Mouse (Mus musculus) myocyte (in vitro differentiated cells): ENCODE data around the gene Derl3.

Experiments
- E2F4 ChIP-seq: IDR thresholded peaks from one replicate; pipeline ENCODE4 v1.6.1; 2011; ENCODE audit warnings: mild to moderate bottlenecking, control low read depth, moderate library complexity; ENCODE audit not compliant: insufficient read depth
- MAX ChIP-seq: IDR thresholded peaks from one replicate; pipeline ENCODE4 v1.6.1; 2011; ENCODE audit warnings: low read depth, mild to moderate bottlenecking, control low read depth
- MYOD1 ChIP-seq, 3 experiments: IDR thresholded peaks; one replicate each; pipeline ENCODE4 v1.6.1; 2011; ENCODE audit warnings: control low read depth in 2 of 3, low read depth in 2 of 3, mild to moderate bottlenecking in 2 of 3, moderate library complexity in 1 of 3; ENCODE audit not compliant: insufficient read length in 2 of 3, control insufficient read depth in 1 of 3
- MYOG ChIP-seq, 3 experiments: IDR thresholded peaks; one replicate each; pipeline ENCODE4 v1.6.1; 2011; ENCODE audit warnings: control low read depth in 2 of 3, low read depth in 2 of 3, mild to moderate bottlenecking in 2 of 3; ENCODE audit not compliant: insufficient read length in 2 of 3, control insufficient read depth in 1 of 3, insufficient read depth in 1 of 3
- POLR2A ChIP-seq: IDR thresholded peaks from one replicate; pipeline ENCODE4 v1.6.1; 2011; ENCODE audit warnings: low read depth, mild to moderate bottlenecking, control low read depth, moderate library complexity; ENCODE audit not compliant: insufficient read length
- POLR2AphosphoS2 ChIP-seq: IDR thresholded peaks from one replicate; pipeline ENCODE4 v1.6.1; 2011; ENCODE audit warnings: low read depth, control low read depth; ENCODE audit not compliant: insufficient read length
- REST ChIP-seq: IDR thresholded peaks from one replicate; pipeline ENCODE4 v1.6.1; 2011; ENCODE audit warnings: mild to moderate bottlenecking, control low read depth, moderate library complexity; ENCODE audit not compliant: insufficient read depth, insufficient read length
- TCF12 ChIP-seq: IDR thresholded peaks from one replicate; pipeline ENCODE4 v1.6.1; 2011; ENCODE audit warnings: mild to moderate bottlenecking, control low read depth; ENCODE audit not compliant: poor library complexity, insufficient read depth, severe bottlenecking
- TCF3 ChIP-seq: IDR thresholded peaks from one replicate; pipeline ENCODE4 v1.6.1; 2011; ENCODE audit warnings: low read depth, control low read depth; ENCODE audit not compliant: insufficient read length
- USF1 ChIP-seq: IDR thresholded peaks from one replicate; pipeline ENCODE4 v1.6.1; 2011; ENCODE audit warnings: low read depth, mild to moderate bottlenecking, control low read depth, moderate library complexity

DNA sequence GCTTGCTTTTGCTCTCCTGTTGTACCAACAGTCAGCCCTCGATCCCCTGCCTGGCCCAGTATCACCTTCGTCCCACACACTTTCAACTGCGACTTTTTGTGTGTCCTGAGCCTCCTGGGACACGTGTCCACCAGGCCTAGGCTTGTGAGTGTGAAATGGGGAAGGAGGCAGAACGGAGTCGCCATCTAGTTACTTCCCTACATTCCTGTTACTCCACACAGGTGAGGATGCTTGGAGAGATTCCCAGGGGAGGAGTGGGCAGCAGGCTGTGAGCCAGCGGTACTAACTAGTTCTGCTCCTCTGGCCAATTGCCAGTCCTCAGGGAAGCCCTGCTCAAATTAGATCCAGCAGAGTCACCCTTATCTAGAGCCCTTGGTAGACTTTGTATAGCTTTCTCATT lies 32.5 kb upstream of the Derl3 start:
- TF ChIP-seq MYOG (IDR thresholded peaks at IDR 0.05; ENCODE audit: control insufficient read depth in 1 of 3, insufficient read depth in 1 of 3, insufficient read length in 2 of 3, low read depth in 2 of 3): no peak
- no peak for TF ChIP-seq MAX
- TF ChIP-seq E2F4: no peak
- TF ChIP-seq POLR2A: no peak
- no peak for TF ChIP-seq TCF12
- no peak for TF ChIP-seq TCF3
- no peak for TF ChIP-seq MYOD1 (IDR thresholded peaks at IDR 0.05; ENCODE audit: control insufficient read depth in 1 of 3, insufficient read length in 2 of 3, low read depth in 2 of 3)
- TF ChIP-seq REST: no peak
- no peak for TF ChIP-seq USF1
- no peak for TF ChIP-seq POLR2AphosphoS2
